Mouse (Mus musculus): ENCODE results near the gene Ppp1r8. TPM values are rescaled to one million over a fixed set of nuclear protein-coding genes. Genes with fewer than 3 reads are reported as not detected.
A peak's percentile ranks its signal among the peaks of the same experiment; 100 is the strongest.
"Not testable (repeated sequence)": the region's sequence is repeated elsewhere in the genome, so short reads cannot be mapped to it uniquely, and the experiment has no call there.

Gene Ppp1r8
- total RNA-seq, 4 experiments from 2014 or later: 41.0 to 49.9 (median 44.3) TPM

DNA sequence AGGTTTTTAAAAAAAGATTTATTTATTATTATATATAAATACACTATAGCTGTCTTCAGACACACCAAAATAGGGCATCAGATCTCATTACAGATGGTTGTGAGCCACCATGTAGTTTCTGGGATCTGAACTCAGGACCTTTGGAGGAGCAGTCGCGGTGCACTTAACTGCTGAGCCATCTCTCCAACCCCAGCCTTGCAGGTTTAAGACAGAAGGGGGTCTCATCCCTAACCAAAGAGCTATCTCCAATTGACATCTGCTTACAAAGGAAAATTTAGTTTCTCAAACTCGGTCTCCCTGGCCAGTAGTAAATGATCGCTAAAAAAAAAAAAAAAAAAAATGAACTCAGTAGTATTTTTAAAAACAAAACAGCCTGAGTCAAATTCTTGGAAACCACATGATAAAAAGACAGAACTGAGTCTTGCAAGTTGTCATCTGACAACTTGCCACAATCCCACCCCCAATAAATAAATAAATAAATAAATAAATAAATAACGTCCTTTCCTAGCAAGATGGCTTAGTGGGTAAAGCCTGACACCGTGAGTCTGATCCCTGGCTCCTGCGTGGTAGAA lies 36.3 kb downstream of the Ppp1r8 start:
- DNase-seq: no peak

DNA sequence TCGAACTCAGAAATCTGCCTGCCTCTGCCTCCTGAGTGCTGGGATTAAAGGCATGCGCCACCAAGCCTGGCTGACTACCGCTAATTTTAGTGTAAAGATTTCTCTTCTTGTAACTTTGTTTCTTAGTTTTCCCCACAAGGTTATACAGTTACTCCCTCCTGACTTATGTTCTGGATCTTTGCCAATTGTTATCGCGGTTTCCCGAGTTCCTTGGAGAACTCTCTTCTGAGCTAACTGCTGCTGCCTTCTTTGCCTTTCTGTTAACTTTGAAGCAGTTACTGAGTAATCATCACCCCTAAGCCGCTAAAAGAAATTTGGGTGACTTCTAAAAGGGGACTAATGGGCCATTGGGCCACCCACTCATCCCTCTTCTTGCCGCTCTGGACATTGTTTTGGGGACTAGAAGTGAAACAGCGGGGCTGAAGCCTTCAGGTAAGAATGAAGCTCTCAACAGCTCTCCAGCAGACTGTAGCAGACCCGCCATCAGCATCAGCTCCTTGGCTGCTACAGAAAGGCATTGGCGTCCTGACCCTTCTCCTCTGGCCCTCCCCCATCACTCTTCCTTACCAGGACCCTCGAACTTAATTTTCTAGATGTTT lies 37.3 kb downstream of the Ppp1r8 start:
- no peak for DNase-seq

DNA sequence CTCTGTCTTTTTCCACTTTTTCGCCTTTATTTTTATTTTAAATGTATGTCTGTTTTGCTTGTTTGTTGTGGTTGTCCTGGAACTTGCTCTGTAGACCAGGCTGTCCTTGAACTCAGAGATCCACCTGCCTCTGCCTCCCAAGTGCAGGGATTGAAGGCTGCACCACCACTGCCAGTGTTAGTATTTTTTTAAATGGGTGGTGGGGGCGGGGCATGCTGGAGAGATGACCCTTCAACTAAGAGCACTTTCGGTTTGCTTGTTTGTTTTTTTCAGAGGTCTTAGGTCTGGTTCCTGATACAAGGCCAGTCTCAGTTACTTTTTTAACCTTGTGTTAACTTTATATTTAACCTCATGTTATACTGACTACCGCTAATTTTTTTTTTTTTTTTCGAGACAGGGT lies 37.8 kb downstream of the Ppp1r8 start:
- no peak for DNase-seq

DNA sequence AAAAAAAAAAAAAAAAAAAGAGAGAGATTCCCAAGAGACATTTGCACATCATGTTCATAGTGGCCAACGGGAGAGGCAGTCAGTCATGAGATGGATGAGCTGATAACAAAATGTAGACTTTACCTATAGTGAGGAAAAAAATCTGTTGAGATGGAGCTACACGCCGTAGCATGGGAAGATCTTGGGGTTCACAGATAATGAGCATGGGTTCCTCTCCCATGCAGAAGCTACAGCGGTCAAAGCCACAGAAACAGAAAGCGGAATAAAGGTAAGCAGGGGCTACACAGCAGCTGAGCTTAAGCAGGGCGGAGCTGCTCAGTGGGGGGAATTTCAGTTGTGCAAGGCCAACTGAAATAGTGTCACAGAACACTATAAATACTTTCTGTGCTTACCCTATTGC lies 38.6 kb downstream of the Ppp1r8 start:
- DNase-seq: no peak

DNA sequence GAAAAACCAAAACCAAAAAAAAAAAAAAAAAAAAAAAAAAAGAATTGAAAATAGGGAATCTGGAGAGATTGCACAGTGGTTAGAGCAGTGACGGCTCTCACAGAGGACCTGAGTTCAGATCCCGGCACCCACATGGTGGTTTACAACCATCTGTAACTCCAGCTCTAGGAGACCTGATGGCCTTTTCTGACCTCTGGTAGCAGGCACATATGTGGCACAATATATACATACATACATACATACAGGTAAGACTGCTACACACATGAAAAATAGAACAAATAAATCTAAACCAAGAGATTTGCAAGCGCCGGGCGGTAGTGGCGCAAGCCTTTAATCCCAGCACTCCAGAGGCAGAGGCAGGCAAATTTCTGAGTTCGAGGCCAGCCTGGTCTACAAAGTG lies 39.1 kb downstream of the Ppp1r8 start:
- DNase-seq: no peak

DNA sequence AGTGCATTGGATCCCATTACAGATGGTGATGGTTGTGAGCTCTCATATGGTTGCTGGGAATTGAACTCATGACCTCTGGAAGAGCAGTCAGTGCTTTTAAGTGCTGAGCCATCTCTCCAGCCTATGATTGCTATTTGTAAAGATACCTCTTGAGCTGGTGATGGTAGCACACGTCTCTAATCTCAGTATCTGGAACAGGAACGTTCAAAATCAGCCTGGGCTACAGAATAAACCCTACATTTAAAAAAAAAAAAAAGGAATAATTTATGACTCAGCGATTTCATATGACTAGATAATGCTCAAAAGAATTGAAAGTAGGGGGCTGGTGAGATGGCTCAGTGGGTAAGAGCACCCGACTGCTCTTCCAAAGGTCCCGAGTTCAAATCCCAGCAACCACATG lies 39.8 kb downstream of the Ppp1r8 start:
- DNase-seq: no peak

DNA sequence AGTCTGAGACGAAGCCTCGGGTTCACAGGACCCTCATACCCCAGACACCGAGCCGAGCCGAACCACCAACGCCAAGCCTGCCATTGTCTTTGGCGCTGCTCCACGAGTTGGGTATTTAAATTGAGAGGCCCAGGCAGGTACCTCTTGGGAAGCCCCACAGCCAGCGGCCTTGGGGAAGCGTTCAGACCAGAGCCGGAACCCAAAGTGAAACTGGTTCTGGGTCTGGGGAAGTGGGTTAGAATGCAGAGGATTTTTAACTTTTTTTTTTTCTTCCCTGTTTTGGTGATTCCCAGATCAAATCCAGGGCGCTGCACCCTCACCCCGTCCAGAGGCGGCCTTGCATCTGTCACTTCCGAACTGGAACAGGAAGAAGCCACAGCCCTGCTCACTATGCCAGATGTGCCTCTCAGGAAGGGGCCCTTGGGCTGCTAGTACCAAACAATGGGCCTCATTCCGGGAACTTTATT lies 40.8 kb downstream of the Ppp1r8 start:
- DNase-seq: no peak

DNA sequence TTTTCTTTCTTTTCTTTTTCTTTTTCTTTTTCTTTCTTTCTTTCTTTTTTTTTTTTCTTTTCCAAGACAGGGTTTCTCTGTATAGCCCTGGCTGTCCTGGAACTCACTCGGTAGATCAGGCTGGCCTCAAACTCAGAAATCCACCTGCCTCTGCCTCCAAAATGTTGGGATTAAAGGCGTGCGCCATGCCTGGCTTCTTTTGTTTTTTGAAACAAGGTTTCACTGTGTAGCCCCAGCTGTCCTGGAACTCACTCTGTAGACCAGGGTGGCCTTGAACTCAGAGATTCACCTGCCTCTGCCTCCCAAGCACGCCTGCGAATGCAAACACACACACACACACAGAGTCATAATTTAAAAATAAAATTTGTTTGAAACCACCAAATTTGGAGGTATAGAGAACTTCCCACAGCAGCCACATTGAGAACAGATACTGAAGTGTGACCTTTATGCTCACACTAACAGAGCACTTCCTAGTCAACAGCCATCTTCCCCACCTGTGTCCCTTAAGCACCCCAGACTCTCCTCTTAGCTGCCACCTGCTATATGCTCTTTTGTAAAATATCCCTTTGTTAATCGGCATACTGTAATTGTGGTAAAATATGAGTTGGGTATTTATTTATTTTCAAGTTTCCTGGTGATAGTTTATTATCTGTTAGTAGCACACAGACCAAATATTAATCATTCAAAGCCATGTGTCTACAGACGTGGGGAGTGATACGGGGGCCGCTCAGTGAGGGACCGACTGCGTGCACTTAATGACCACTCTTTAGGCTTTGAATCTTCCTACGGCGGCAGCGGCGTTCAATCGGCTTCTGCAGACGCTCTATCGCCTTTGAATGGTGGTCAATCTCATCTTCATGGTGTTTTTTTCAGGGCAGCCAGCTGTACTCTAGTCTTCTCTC lies 41.5 kb downstream of the Ppp1r8 start:
- DNase-seq: no peak

DNA sequence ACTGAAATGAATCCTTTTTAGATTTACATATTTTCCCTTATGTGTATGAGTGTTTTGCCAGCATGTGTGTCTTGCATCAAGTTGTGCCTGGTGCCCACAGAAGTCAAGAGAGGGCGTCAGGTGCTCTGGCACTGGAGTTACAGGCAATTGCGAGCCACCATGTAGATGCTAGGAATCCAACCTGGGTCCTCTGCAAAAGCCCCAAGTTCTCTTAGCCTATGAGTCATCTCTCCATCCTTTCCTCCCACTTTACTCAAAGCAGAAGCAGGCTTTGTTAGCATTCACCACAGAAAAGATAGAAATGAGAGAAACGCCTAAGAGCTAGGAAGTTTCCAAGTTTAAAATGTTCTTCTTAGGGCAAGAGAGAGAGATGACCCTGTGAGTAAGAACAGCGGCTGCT lies 43.1 kb downstream of the Ppp1r8 start:
- DNase-seq: no peak

DNA sequence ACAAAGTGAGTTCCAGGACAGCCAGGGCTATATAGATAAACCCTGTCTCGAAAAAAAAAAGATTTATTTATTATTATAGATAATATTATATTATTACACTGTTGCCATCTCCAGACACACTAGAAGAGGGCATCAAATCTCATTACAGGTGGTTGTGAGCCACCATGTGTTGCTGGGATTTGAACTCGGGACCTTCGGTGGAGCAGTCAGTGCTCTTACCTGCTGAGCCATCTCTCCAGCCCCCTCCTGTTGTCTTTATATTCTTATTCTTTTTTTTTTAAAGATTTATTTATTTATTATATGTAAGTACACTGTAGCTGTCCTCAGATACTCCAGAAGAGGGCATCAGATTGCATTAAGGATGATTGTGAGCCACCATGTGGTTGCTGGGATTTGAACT lies 44.3 kb downstream of the Ppp1r8 start:
- not testable (repeated sequence) for DNase-seq

DNA sequence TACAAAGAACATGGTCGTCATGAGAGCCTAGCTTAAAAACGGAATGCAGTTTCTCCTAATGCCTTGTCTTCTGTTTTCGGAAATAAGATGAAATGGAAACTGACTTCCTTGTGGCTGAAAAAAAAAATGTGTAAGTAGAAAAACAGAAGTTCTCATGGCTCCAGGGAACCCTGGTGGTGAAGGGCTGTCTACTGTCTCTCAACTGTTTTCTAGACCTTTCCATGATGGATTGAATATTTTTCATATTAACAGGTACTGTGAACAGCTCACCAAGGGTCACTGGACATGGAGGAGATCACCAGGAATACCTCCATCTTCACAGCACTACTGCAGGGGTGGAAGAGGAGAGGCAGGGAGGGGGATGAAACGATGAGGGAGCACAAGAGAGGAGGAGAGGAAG lies 44.9 kb downstream of the Ppp1r8 start:
- no peak for DNase-seq

DNA sequence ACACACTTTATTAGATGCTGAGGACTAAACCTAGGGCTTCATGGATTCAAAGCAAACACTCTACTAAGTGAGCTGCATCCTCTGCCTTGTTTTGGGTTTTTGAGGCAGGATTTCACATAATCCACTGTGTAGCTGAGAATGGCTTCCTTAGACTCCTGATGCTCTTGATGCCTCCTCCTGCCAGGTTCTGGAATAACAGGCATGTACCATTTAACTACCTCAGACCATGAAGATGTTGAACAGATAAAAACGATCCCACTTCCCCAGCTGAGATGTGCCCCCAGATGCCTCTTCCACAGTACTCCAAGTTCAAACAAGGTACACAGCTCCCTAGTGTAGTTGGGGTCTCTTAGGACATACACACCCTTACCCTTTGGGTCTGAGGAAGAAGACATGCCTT lies 45.5 kb downstream of the Ppp1r8 start:
- DNase-seq: no peak

DNA sequence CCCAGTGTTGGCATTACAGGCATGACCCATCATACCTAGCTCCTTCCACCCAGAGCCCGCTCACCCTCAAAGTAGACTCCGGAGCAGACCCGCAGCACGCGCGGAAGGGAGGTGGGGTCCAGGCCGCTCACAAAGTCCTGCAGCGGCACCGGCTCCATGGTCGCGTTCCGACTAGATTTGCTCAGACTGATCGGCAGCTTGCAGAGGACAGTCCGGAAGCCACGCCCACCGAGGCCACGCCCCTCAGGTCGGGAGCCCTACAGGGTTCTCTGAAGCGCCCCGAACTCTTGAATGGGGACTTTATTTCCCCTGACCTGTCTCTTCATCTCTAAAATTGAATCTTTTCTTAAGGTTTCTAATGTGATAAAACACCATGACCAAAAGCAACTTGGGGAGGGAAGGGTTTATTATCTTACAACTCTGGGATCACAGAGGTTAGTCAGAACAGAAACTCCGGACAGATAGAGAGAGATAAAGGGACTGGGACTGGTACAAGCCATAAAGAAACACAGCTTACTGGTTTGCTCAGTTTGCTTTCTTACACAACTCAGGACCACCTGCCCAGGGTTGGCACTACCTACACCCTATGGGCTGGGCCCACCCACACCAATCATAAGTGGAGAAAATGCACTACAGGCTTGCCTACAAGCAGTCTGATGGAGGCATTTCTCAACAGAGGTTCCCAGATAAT lies 46.6 kb downstream of the Ppp1r8 start, which contains the start of gene Themis2:
TSS of gene Themis2 (minus strand) at position 192 of the 691 bp plus-strand sequence.
- peak; percentile 64 for DNase-seq

DNA sequence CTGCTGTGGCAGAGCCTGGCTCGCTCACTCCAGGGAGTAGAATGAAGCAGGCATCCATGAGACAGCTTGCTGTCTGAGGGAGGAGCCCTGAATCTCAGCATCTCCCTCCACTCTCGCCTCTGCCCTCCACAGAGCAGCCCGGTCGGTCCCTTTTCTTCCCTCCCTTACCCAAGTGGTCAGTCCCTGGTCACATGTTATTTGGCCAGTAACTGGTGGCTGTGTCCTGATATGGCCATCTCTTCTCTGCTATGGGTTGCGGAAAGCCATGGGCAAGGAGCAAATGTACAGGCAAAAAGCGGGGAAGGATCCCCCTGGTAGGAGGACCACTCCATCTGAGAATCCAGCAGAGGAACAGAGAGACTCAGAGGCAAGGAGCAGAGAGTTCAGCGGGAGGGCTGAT lies 47.8 kb downstream of the Ppp1r8 start:
- no peak for DNase-seq

DNA sequence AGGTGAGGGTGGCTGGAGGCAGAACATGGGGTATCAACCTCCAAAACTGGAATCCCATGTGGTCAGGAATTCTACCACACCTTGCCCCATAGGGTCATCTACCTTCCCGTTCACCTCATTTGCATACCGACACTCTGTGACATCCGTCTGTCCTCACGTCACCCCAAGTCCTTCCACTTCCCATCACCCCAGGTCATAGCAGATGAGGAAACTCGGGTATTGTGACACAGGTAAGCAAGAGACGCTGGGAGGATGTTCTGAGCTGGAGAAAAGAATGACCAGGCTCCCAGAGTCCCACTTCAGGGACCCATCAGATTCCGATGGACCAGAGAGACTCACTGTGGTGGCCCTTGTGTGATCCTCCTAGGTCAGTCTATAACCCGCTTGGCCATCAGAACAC lies 48.2 kb downstream of the Ppp1r8 start:
- DNase-seq: no peak

DNA sequence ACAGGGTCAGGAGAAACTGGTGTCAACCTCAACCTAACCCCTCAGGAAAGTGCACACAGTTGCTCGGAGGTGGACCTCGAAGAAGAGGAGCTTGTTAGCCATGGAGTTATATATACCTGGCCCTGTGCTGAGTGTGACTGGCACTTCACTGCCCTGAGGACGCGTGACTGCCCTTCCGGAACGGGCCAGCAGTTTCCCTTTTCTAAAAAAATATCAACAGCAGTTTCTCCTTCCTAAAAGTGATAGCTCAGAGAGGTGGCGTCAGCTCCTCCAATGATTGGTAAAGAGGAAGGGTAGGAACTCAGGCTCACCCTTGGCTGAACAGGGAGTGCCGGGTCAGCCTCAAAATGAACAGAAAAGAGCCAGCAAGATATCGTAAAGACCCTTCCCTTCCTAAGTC lies 48.9 kb downstream of the Ppp1r8 start:
- DNase-seq: no peak

DNA sequence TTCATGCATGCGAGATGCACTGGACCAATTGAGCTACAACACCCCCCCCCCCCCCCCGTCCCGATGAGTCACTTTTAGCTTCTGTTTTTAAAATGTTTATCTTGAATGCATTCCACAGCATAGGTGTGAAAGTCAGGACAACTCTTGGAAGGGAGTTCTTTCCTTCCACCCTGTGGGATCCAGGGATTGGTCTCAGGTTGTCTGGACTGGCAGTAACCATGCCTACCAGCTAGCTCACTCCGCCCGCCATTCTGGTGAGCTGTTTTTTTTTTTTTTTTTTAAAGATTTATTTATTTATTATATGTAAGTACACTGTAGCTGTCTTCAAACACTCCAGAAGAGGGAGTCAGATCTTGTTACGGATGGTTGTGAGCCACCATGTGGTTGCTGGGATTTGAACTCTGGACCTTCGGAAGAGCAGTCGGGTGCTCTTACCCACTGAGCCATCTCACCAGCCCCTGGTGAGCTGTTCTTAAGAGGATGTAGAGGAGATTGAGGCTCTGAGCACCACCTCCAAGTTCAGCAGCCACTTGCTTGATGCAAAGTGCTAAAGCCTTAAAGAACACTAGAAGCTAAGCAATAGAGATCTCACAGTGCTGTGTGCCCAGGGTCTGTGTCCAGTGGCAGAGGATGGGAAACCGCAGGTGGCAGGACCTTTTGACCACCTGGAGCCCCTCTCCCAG lies 49.5 kb downstream of the Ppp1r8 start:
- not testable (repeated sequence) for DNase-seq

DNA sequence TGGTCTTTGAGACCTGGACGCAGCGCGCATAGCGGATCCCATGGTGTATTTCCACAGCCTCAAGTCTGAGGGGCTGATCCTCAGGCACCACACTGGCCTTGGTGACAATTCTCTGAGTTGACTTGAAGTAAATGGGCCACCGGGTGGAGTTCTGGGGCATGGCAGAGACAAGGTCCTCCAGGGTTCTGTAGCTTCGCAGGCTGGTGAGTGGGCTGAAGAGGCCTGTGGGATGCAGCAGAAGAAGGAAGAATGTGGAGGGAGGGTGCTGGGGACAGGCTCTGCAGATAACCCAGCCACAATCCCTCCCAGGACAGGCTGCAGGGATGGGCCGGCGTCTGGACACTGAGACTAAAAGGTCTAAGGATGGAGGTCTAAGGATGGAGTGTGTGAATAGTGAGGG lies 53.2 kb downstream of the Ppp1r8 start:
- DNase-seq: no peak

DNA sequence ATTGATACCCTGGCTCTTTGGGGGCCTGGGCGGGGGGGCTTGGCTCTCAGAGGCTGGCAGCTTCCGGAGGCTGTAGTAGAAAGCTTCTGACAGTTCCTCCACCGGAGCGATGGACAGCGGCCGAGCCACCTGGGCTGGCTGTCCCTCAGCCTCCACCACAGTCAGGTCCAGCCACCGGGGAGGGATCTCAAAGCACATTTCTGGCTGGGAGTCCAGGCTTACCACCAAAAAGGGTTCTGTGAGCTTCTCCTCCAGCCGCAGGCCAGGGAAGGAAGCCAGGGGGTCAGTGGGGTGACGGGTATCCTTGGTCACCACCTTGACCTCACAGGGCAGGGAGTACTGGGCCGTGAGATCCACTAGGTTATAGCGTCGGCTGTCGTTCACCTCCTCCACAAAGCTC lies 57.7 kb downstream of the Ppp1r8 start:
- DNase-seq: no peak

DNA sequence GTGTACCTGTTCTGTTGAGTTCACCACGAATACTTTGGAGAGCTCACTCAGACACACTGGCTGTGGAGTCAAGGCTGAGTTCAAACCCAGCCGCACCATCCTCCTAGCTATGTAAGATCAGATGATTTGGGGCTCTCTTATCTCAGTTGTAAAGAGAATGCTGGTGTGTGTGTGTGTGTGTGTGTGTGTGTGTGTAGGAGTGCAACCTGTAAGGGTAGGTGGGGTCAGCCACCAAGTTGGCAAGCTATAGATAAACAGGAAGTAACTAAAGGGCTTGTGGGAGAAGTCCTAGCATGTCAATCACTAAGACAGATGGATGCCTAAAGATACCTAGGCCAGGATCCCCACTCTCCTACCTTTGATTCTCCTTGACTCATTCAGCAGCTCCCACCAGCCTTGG lies 59.2 kb downstream of the Ppp1r8 start:
- DNase-seq: no peak

DNA sequence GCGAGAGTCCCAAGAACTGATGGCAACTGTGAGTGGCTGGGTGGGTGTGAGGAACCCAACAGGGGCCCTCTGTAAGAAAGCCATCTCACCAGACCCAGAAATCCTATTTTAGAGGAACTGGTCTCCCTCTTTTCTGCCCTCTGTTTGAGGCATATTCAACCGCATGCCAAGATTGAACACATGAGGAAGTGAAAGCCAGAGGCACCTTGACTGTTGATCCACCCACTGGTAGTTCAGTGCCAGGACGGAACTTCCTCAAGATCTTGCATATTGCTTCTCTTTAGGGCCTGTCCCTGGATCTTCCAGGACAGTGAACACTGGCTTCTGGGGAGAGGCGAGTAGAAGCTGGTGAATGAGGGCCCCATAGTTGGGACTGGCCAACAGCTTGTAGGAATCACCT lies 62.7 kb downstream of the Ppp1r8 start:
- no peak for DNase-seq

DNA sequence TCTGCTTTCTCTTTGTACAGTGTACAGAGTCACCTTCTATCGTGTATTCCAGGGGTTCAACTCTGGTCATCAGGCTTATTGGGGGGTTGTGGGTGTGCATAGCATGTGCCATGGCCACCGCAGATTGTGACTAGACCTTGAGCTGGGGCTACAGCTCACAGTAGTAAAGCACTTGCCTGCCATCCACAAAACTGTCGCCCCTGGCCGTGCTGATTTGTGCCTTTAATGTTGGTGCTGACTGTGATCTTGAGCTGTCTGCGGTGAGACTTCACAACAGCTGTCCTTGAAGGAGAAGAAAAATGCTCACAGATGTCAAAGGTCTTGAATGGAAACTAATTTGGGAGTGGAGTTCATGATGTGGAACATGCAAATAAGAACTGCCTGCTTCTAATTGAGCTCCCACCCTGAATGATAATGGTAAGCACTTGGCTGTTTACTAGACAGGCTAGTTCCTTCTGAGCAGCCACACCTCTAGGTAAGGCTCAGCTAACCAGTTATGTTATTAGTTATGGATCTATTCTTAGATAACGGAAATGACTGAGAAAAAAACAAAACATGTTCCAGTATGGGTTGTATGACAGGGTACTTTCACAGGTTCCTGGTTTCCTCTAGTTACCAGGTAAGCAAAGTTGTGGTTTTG lies 64.3 kb downstream of the Ppp1r8 start:
- no peak for DNase-seq

Measured in adrenal gland, adult 8-10 months (tissue).